Mouse (Mus musculus): ENCODE measurements around the gene Shbg. TPM values are rescaled to one million over a fixed set of nuclear protein-coding genes. Genes with fewer than 3 reads are reported as not detected.

Shbg gene
- total RNA-seq, 2 experiments from 2014 or later: not detected

- no peak for DNase-seq (ENCODE audit: low spot score in 2 of 2)
Measured at GRCm38 (mm10) chr11:69575220-69575619, 42.5 kb downstream of the Shbg start.

- no peak for DNase-seq (ENCODE audit: low spot score in 2 of 2)
Measured at GRCm38 (mm10) chr11:69565131-69565530, 52.6 kb downstream of the Shbg start.

Small RNAs within 50 kb of the gene (microRNA-seq; reads per million reads assigned to microRNA genes)
- gene Mir1934: 4.0 to 6.8 reads per million in 2 experiments
- 0 reads per million in 2 experiments for gene Mir467f

Other genes starting within 250 kb of the Shbg start
- 100 to 1,000 TPM; 519 to 534 TPM for gene Chd3, start 248.5 kb downstream of the Shbg start, total RNA-seq (2021)
- 100 to 1,000 TPM in 1 of 2 experiments, 10 to 100 TPM in 1; 99.3 to 111 TPM for gene Naa38, start 222.4 kb downstream of the Shbg start, total RNA-seq (2021)
- gene Cyb5d1, start 222.3 kb downstream of the Shbg start, total RNA-seq (2021): 10 to 100 TPM; 36.0 to 39.7 TPM
- 1 to 10 TPM; 2.1 to 2.3 TPM for gene Tmem88, start 219.7 kb downstream of the Shbg start, total RNA-seq (2021)
- gene Kdm6b, start 204.2 kb downstream of the Shbg start, total RNA-seq (2021): 10 to 100 TPM; 41.7 to 42.8 TPM
- 1 to 10 TPM; 5.8 to 6.3 TPM for gene Dnah2, start 68.8 kb downstream of the Shbg start, total RNA-seq (2021)
- gene Efnb3, start 57.7 kb downstream of the Shbg start, total RNA-seq (2021): 100 to 1,000 TPM; 144 to 156 TPM
- 1 to 10 TPM; 8.6 to 9.5 TPM for gene Wrap53, start 37.6 kb downstream of the Shbg start, total RNA-seq (2021)
- 10 to 100 TPM; 27.3 to 29.6 TPM for gene Trp53, start 37.5 kb downstream of the Shbg start, total RNA-seq (2021)
- gene Atp1b2, start 12.0 kb downstream of the Shbg start, total RNA-seq (2021): 100 to 1,000 TPM; 513 to 551 TPM
- 10 to 100 TPM; 16.1 to 19.8 TPM for gene Sat2, start 4.1 kb upstream of the Shbg start, total RNA-seq (2021)
- 100 to 1,000 TPM; 105 to 106 TPM for gene Fxr2, start 15.1 kb upstream of the Shbg start, total RNA-seq (2021)
- gene Sox15, start 37.4 kb upstream of the Shbg start, total RNA-seq (2021): under 1 TPM in 1 of 2 experiments, not detected in 1; 0.48 TPM
- gene Mpdu1, start 44.7 kb upstream of the Shbg start, total RNA-seq (2021): 10 to 100 TPM; 73.3 to 82.4 TPM
- 10 to 100 TPM; 13.1 to 18.5 TPM for gene Cd68, start 48.2 kb upstream of the Shbg start, total RNA-seq (2021)
- 100 to 1,000 TPM; 409 to 418 TPM for gene Eif4a1, start 54.5 kb upstream of the Shbg start, total RNA-seq (2021)
- gene Senp3, start 64.2 kb upstream of the Shbg start, total RNA-seq (2021): 10 to 100 TPM; 84.3 to 88.5 TPM
- 1 to 10 TPM in 1 of 2 experiments, under 1 TPM in 1; 0.88 to 1.1 TPM for gene Tnfsf13, start 67.9 kb upstream of the Shbg start, total RNA-seq (2021)
- 1 to 10 TPM; 5.8 to 6.5 TPM for gene Tnfsf12, start 77.9 kb upstream of the Shbg start, total RNA-seq (2021)
- 1 to 10 TPM in 1 of 2 experiments, under 1 TPM in 1; 0.45 to 1.0 TPM for gene Tnfsfm13, start 78.2 kb upstream of the Shbg start, total RNA-seq (2021)
- 10 to 100 TPM; 62.8 to 68.5 TPM for gene Polr2a, start 140.7 kb upstream of the Shbg start, total RNA-seq (2021)
- gene Slc35g3, start 144.1 kb upstream of the Shbg start, total RNA-seq (2021): under 1 TPM in 1 of 2 experiments, not detected in 1; 0.21 TPM
- 10 to 100 TPM; 82.0 to 83.5 TPM for gene Zbtb4, start 148.0 kb upstream of the Shbg start, total RNA-seq (2021)
- gene Chrnb1, start 178.0 kb upstream of the Shbg start, total RNA-seq (2021): 1 to 10 TPM; 1.0 to 1.1 TPM
- gene Fgf11, start 184.0 kb upstream of the Shbg start, total RNA-seq (2021): 10 to 100 TPM; 22.8 to 23.7 TPM
- gene Tmem102, start 187.7 kb upstream of the Shbg start, total RNA-seq (2021): not detected
- not detected for gene Gm39566, start 197.4 kb upstream of the Shbg start, total RNA-seq (2021)
- gene Spem2, start 200.6 kb upstream of the Shbg start, total RNA-seq (2021): not detected
- under 1 TPM; 0.50 to 0.74 TPM for gene Spem1, start 204.3 kb upstream of the Shbg start, total RNA-seq (2021)
- 100 to 1,000 TPM; 220 to 226 TPM for gene Nlgn2, start 219.9 kb upstream of the Shbg start, total RNA-seq (2021)
- 100 to 1,000 TPM; 150 to 162 TPM for gene Tmem256, start 220.6 kb upstream of the Shbg start, total RNA-seq (2021)
- gene Plscr3, start 228.5 kb upstream of the Shbg start, total RNA-seq (2021): 10 to 100 TPM; 22.0 to 23.3 TPM
- gene Tnk1, start 240.8 kb upstream of the Shbg start, total RNA-seq (2021): not detected